Mouse (Mus musculus) frontal cortex, postnatal 10 days (tissue): ENCODE measurements around the gene Sass6.
"Not testable (repeated sequence)": the region's sequence is repeated elsewhere in the genome, so short reads cannot be mapped to it uniquely, and the experiment has no call there.

Experiments
- DNase-seq, 2 experiments: peaks; one replicate each; pipeline ENCODE4 v3.0.0; 2022; ENCODE audit warnings: low spot score in 2 of 2, mixed read lengths in 1 of 2

Gene Sass6

GRCm38 (mm10) chr3:116664281-116664680 is 69.5 kb downstream of the Sass6 start:
- not testable (repeated sequence) for DNase-seq
